In the genomic region with DNA sequence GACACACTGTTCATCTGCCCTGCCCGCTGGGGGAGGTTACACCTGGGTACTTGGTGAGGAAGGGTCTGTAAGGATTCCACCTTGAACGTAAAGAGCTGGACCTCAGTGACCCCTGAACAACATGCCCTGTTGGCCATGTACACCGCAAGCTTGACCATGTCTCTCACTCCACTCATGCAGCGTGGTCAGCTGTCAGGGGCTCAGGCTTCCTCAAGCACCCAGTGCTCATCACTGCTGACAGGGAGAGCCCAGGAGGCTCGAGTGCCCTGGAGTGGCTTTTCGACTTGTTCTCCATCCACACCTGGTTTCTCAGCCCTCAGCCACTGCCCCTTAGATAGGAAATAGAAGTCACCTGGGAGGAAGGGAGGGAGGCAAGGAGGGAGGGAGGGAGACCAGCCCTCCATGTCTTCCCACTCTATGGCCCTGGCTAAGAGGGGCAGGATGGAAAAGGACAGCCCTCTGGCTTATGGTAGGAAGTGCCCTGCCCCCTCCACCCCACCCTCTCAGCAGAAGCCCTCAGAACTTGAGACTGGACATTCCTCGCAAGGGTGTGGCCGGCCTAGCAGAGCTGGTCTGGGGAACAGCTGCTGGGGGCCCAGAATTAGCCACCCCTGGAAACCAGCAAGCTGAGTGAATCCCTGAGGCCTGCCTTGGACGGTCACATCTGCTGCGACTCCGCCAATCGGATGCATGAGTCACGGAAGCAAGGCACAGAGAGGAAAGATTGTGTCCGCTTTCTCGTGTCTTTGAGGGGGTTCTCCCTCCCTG, we compare ENCODE assay signal across 14 mouse cellular contexts. TPM values are rescaled to one million over a fixed set of nuclear protein-coding genes. Genes with fewer than 3 reads are reported as not detected.
DNase-seq lines count a peak whose midpoint lies in the region; ATAC-seq lines count a peak whose summit lies in the region.
"Had no signal": no experiment of that assay in that cellular context is flagged by ENCODE, and none has a peak within 500 bp of the region (broad histone marks: within the 10 kb centered on the region; RNA-seq: fewer than 3 reads in every experiment).

No protein-coding gene starts in this region.

- H3K4me2 ChIP-seq in embryonic facial prominence, embryonic 12.5 days (replicated peaks): no peak overlapping the region
- no peak overlapping the region for H3K4me2 ChIP-seq in intestine, embryonic 16.5 days (ENCODE audit: low read depth, low read length)
- H3K4me2 ChIP-seq: forebrain, embryonic 15.5 days; hindbrain, embryonic 15.5 days had no signal

- ATAC-seq in embryonic facial prominence, embryonic 12.5 days (ENCODE audit: insufficient number of reproducible peaks, insufficient read depth, low FRiP score, low TSS enrichment): 0 out of 2 replicates have a peak, but pooled peaks have one; percentile 22
- peak; percentile 31; the same call in 1 of the 2 replicates for ATAC-seq in intestine, embryonic 16.5 days
- ATAC-seq: forebrain, embryonic 15.5 days had no signal

- no peak overlapping the region for H3K4me3 ChIP-seq in embryonic facial prominence, embryonic 12.5 days
- H3K4me3 ChIP-seq in embryonic facial prominence, embryonic 10.5 days: no peak overlapping the region
- H3K4me3 ChIP-seq in intestine, embryonic 16.5 days (ENCODE audit: low read length): no peak overlapping the region
- H3K4me3 ChIP-seq: forebrain, embryonic 15.5 days; hindbrain, embryonic 15.5 days had no signal

- 68% methylated on average over 15 of the region's 15 CpGs for WGBS in embryonic facial prominence, embryonic 12.5 days
- 76% methylated on average over 15 of the region's 15 CpGs for WGBS in embryonic facial prominence, embryonic 10.5 days
- WGBS in intestine, embryonic 16.5 days: 65% methylated on average over 15 of the region's 15 CpGs

- H3K4me1 ChIP-seq in embryonic facial prominence, embryonic 12.5 days: no peaks in the 10 kb centered on the region
- H3K4me1 ChIP-seq in embryonic facial prominence, embryonic 10.5 days: peaks cover 12% of the 10 kb centered on the region
- H3K4me1 ChIP-seq in intestine, embryonic 16.5 days (ENCODE audit: control insufficient read depth, insufficient read depth, low read length): no peaks in the 10 kb centered on the region
- H3K4me1 ChIP-seq: forebrain, embryonic 15.5 days; hindbrain, embryonic 15.5 days had no signal

- no peaks in the 10 kb centered on the region for H3K27me3 ChIP-seq in embryonic facial prominence, embryonic 12.5 days
- no peaks in the 10 kb centered on the region for H3K27me3 ChIP-seq in embryonic facial prominence, embryonic 10.5 days (replicated peaks; ENCODE audit: low read depth, poor library complexity, severe bottlenecking)
- no peaks in the 10 kb centered on the region for H3K27me3 ChIP-seq in intestine, embryonic 16.5 days (replicated peaks; ENCODE audit: control insufficient read depth, insufficient read depth, low read length)
- H3K27me3 ChIP-seq: forebrain, embryonic 15.5 days; hindbrain, embryonic 15.5 days had no signal

- H3K27ac ChIP-seq in embryonic facial prominence, embryonic 12.5 days: no peak overlapping the region
- no peak overlapping the region for H3K27ac ChIP-seq in embryonic facial prominence, embryonic 10.5 days (replicated peaks)
- no peak overlapping the region for H3K27ac ChIP-seq in intestine, embryonic 16.5 days (ENCODE audit: low read length)
- H3K27ac ChIP-seq: forebrain, embryonic 15.5 days; hindbrain, embryonic 15.5 days had no signal

- no peaks in the 10 kb centered on the region for H3K36me3 ChIP-seq in embryonic facial prominence, embryonic 12.5 days
- no peaks in the 10 kb centered on the region for H3K36me3 ChIP-seq in embryonic facial prominence, embryonic 10.5 days (replicated peaks)
- no peaks in the 10 kb centered on the region for H3K36me3 ChIP-seq in intestine, embryonic 16.5 days (ENCODE audit: control insufficient read depth, insufficient read depth, low read length)
- H3K36me3 ChIP-seq: forebrain, embryonic 15.5 days; hindbrain, embryonic 15.5 days had no signal

- no peaks in the 10 kb centered on the region for H3K9me3 ChIP-seq in embryonic facial prominence, embryonic 12.5 days
- H3K9me3 ChIP-seq in embryonic facial prominence, embryonic 10.5 days: no peaks in the 10 kb centered on the region
- no peaks in the 10 kb centered on the region for H3K9me3 ChIP-seq in intestine, embryonic 16.5 days (ENCODE audit: control insufficient read depth, low read length)
- H3K9me3 ChIP-seq: forebrain, embryonic 15.5 days; hindbrain, embryonic 15.5 days had no signal

- DNase-seq in embryonic facial prominence, embryonic 10.5 days (ENCODE audit: low spot score): no peak
- peak; percentile 77 for DNase-seq in 3T3-L1 (ENCODE audit: low read depth, low spot score)
- peak; percentile 56 for DNase-seq in gastrocnemius, postnatal 10 days
- DNase-seq in layer of hippocampus, adult 9-10 months (ENCODE audit: low spot score): no peak
- DNase-seq in adrenal gland, adult (ENCODE audit: inconsistent age in 2 of 2, low spot score in 1 of 2): no peak
- no peak for DNase-seq in adrenal gland, adult 18-20 months (ENCODE audit: low spot score in 2 of 2)
- DNase-seq: B cell, adult 2 months; cerebellum, postnatal 36 days; layer of hippocampus, postnatal 36 days had no signal

- H3K9ac ChIP-seq in embryonic facial prominence, embryonic 12.5 days: no peak overlapping the region
- no peak overlapping the region for H3K9ac ChIP-seq in intestine, embryonic 16.5 days (ENCODE audit: low read depth, low read length)
- H3K9ac ChIP-seq: forebrain, embryonic 15.5 days; hindbrain, embryonic 15.5 days had no signal

RNA-seq across cellular contexts. Expression of gene Jph2, which starts 11.2 kb away (rescaled TPM):
- 1.5 TPM in 2 replicates for polyA plus RNA-seq in embryonic facial prominence, embryonic 12.5 days (2016; fragmentation: Nextera tagmentation; extraction: Ambion mirVana)
- polyA plus RNA-seq in embryonic facial prominence, embryonic 10.5 days (2016; fragmentation: Nextera tagmentation; extraction: Ambion mirVana): 0.52 and 0.83 TPM in 2 replicates
- 100 to 1,000 TPM; 350 to 362 TPM for total RNA-seq in gastrocnemius, postnatal 10 days (2021)
- 6.3 and 7.5 TPM in 2 replicates for polyA plus RNA-seq in intestine, embryonic 16.5 days (2015; fragmentation: Nextera tagmentation; extraction: Ambion mirVana)
- 1 to 10 TPM; 4.4 to 6.5 TPM for total RNA-seq in adrenal gland, adult 18-20 months (2021)
- total RNA-seq: megakaryocyte, adult 5-6 weeks had no signal

RNA-seq across cellular contexts. Expression of gene Oser1, which starts 37.9 kb away (rescaled TPM):
- 85.4 and 87.3 TPM in 2 replicates for polyA plus RNA-seq in embryonic facial prominence, embryonic 12.5 days (2016; fragmentation: Nextera tagmentation; extraction: Ambion mirVana)
- 94.0 and 99.5 TPM in 2 replicates for polyA plus RNA-seq in embryonic facial prominence, embryonic 10.5 days (2016; fragmentation: Nextera tagmentation; extraction: Ambion mirVana)
- total RNA-seq in gastrocnemius, postnatal 10 days (2021): 10 to 100 TPM; 23.6 to 26.5 TPM
- polyA plus RNA-seq in intestine, embryonic 16.5 days (2015; fragmentation: Nextera tagmentation; extraction: Ambion mirVana): 79.4 and 85.8 TPM in 2 replicates
- total RNA-seq in adrenal gland, adult 18-20 months (2021): 10 to 100 TPM; 37.1 to 43.6 TPM

RNA-seq across cellular contexts. Expression of gene Gdap1l1, which starts 51.7 kb away (rescaled TPM):
- polyA plus RNA-seq in embryonic facial prominence, embryonic 12.5 days (2016; fragmentation: Nextera tagmentation; extraction: Ambion mirVana): 7.5 and 10.4 TPM in 2 replicates
- polyA plus RNA-seq in embryonic facial prominence, embryonic 10.5 days (2016; fragmentation: Nextera tagmentation; extraction: Ambion mirVana): 7.6 and 9.1 TPM in 2 replicates
- under 1 TPM; 0.14 to 0.34 TPM for total RNA-seq in gastrocnemius, postnatal 10 days (2021)
- polyA plus RNA-seq in intestine, embryonic 16.5 days (2015; fragmentation: Nextera tagmentation; extraction: Ambion mirVana): 3.9 and 5.0 TPM in 2 replicates
- 1 to 10 TPM; 3.3 TPM for total RNA-seq in adrenal gland, adult 18-20 months (2021)
- total RNA-seq: megakaryocyte, adult 5-6 weeks had no signal

Comparison
In these comparisons a context has a peak if more than half of its experiments do, and no peak if none do; other contexts are left out.
1. DNase-seq: peak in 3T3-L1 (single experiment) and gastrocnemius, postnatal 10 days (single experiment); none in embryonic facial prominence, embryonic 10.5 days (single experiment), layer of hippocampus, adult 9-10 months (single experiment), adrenal gland, adult (0 of 2) and adrenal gland, adult 18-20 months (0 of 2).